Mouse (Mus musculus): Measurements from ENCODE around the gene Brox.
"Not testable (repeated sequence)": the region's sequence is repeated elsewhere in the genome, so short reads cannot be mapped to it uniquely, and the experiment has no call there.

Brox gene

DNA sequence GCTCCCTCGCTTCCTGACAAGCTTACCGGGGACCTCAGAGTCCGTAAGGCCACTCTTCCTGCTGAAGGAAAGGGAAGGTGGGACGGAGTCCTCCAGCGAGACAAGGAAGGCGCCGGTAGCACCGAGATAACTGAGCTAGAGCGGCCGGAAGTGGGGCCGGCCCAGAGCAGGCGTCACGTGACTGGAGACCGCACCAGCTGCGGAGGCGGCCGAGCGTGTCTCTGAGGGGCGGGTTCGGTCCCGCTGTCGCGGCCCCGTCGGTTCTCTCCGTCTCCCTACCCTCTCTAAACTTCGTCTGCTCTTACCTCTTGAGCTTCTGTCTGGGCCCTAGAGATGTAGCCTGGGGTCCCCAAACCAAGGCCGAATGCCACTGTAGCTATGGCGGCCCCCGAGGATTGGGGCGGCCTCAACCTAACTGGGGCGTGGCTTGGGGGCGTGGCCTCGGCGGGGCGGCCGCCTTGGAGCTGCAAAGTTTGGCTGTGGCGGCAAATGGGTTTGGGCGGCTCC, at the start of gene Brox:
Brox (minus strand) TSS at position 393 of the 507 bp plus-strand sequence.
- peak; percentile 96 for DNase-seq

GRCm38 (mm10) chr1:183345817-183346195, 48.7 kb upstream of the Brox start:
- no peak for DNase-seq

DNA sequence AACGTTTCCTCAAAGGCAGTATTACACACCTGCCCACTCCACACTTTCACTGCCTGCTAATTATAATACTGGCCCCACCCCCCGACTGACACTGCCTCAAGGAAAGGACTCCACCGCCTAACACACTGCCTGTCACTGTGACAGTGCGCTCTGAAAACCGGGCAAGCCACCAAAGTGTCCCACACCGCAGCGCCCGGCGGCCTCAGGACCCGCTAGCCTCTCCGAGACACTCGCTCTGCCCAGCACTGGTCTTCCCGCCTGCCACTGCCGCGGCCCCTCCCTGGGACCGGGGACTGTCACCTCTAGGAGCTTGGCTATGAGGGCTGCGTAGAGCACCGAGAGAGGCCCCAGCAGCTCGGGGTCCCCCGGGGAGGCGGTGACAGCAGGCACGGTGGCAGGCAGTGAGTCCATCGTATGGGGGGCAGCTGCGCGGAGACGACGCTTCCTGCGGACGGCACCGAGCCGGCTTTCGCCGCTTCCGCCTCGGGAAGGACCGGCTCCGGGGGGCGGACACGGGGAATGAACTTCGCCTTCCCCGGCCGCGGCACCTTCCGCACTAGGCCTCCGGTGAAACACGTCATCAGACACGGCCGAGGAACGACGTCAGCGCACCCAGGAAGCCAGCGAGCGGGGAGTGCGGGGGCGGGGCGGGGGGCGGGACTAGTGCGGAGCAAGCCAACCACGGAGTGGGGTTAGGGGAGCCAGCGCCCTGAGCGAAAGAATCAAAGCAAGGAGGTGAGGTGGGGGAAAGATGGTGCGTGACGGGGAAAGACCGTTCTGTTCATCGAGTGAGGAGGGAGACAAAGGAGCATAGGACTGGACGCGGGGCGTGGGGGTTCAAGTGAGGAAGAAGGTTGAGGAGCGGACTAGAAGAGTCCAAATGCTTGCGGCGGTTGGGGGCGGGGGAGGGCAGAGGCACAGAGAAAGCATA, 48.1 kb upstream of the Brox start:
- DNase-seq, result peak; percentile 96

- not testable (repeated sequence) for DNase-seq
These were observed 45.8 kb upstream of the Brox start for GRCm38 (mm10) chr1:183342902-183343301.

DNA sequence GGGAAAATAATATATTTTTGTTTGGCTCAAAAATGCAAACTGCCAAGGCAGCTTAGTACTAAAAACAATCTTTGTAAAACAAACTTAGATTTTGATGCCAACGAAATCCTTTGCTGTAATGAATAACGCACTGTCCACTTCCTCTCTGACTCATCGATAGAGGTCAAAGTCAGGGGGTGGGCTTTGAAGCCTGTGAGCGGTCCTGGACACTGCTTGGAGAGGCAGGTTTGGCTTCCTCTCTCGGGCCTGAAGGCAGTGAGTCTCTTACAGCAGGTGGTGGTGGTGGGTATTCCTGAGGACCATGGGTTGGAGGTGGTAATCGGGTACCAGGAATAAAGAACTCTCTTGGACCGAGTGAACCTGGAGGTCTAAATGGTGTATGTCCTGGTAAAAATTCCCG, 30.1 kb upstream of the Brox start:
- no peak for DNase-seq

- DNase-seq, result no peak
These were observed 27.4 kb upstream of the Brox start for GRCm38 (mm10) chr1:183324433-183324832.

DNA sequence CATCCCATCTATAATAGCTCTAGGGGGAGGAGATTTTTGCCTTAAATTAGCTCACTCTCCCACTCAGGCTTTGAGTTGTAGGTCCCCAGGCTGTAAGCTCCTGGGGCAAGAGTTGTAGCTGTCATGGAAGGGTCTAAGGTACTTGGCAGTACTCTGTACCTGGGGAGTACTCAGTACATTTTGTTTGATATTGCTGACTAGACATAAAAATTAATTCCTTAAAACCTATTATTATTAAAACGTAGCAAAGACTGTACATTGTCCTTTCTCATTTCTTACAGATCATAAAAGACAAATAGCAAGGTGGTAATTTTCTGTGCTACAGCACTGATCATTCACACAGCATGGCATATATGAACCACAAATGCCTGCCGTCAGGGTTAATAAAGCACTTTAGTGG, 26.9 kb upstream of the Brox start:
- DNase-seq, result no peak

DNA sequence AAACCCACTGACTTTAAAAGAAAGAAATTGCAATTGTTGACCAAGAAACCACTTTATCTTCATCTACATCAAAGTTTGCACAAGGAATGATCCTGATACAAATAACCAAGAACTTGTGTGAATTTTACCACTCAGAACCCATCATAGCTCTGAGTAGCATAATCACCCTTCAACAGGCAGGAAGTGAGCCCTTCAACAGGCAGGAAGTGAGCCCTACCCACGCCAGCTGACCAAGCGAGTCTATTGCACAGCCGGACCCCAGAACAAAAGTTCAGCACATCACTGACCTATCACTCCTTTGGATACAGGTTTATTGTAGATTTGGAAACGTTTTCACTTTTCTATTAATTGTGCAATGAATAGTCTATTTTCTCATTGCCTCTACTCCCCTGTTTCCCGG, 25.4 kb upstream of the Brox start:
- not testable (repeated sequence) for DNase-seq

DNA sequence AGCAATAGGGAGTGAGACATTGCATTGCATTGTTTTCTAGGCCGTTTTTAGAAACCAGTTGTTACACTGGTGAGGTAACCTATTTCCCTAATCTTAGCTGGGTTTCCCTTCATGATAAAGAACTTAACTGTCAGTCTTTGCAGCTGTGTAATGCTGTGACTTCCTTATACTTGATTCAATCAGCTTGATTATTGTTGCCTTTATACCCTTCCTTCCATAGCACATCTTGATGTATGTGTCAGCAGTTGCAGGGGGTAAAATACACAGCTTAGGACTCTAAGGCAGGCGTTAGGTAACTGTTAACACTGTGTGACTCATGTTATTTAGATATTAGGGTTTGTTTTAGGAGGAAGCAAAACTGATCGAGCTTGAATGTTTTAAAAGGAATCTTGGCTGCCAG, 23.6 kb upstream of the Brox start:
- DNase-seq, result no peak

- no peak for DNase-seq
These were observed 18.7 kb upstream of the Brox start for GRCm38 (mm10) chr1:183315783-183316182.

DNA sequence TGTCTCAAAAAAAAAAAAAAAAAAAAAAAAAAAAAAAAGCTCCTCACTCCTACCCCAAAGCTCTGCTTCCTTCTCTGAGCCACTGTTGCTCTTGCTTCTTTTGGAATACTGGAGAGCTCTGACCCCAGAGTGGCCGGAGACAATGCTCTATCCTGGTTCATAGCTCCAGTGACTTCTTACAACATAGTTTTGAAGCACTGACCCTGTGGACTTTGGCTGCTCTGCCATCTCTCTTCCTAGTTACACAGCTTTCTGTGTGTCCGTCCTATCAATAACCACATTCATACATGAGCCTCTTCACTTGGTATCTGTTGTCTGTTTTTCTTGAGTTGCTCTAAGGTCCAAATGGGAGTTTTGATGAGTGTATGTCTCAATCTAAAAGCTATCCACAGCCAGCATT, 15.0 kb upstream of the Brox start:
- no peak for DNase-seq

DNA sequence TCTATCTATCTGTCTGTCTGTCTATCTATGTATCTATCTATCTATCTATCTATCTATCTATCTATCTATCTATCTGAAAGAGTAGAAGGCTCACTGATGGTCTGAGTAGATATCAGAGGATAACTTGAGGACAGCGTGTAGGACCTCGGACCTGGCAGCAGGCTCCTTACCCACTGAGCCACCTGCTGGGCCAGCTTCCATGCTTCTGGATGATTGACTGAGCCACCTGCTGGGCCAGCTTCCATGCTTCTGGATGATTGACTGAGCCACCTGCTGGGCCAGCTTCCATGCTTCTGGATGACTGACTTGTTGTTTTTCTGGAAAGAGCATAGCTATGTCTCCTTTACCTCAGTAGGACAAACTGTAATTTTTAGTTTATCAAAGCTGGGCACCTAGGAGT, 12.5 kb upstream of the Brox start:
- DNase-seq, result not testable (repeated sequence)

DNA sequence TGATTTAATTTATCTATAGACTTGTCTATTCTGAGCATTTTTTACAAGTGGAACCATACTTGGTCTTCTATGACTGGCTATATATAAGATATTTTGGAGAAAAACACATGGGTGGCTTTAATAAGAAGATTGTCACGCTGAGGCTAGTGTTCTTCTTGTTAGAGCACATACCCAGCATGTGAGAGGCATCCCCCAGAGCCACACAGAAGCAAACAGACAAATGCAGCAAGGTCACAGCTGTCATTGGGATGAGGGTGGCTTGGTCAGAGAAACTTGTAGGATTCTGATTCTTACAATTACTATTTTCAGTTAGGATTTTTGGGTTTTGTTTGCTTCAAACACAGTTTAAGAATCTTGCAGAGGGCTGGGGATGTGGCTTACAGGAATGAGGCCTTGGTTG, 11.4 kb upstream of the Brox start:
- DNase-seq, result no peak

GRCm38 (mm10) chr1:183307555-183307954, 10.5 kb upstream of the Brox start:
- DNase-seq, result no peak

DNA sequence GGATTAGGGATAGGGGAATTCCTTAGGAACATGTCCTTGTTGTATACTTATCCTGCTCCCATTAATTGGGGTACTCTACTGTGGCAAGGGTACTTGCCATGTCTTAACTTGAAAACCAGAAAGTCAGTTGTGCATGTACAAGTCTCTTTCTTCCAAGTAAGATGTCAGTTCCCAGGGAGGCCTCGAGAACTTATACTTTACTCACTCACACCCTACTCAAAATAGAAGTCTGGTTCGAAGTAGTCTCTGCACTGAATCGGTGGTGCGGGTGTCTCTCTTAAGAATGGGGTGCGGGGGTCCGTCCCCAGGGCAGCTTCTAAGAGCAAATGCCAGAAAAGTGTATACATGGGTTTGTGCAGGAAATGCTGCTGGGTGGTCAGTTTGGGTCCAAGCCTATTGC, 2.1 kb upstream of the Brox start:
- DNase-seq, result peak; percentile 84

GRCm38 (mm10) chr1:183297886-183298489, 919 bp upstream of the Brox start:
- peak; percentile 77 for DNase-seq

- peak; percentile 76 for DNase-seq
These were observed 410 bp upstream of the Brox start for GRCm38 (mm10) chr1:183297473-183297885.

DNA sequence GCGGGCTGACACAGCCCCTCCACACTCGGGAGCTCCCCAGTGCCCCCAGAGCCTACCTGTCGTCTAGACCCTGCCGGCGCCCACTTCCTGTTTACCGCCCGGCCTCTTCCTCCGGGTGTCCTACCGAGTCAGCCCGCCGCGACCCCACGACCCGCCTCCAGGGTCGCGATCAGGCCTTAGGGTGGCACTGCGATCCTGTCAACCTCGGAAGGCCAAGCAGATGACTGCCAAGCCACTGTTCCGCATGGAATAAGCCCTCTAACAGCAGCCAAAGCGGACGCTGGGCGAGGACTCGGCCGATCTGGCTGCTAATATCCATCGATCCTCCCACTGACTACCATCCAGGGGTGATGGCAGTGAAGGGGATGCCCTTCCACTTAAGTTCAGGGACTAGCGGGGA, 604 bp downstream of the Brox start, which contains the start of gene Aida:
Aida (plus strand) TSS at position 126 of the 400 bp plus-strand sequence.
- DNase-seq, result peak; percentile 48

DNA sequence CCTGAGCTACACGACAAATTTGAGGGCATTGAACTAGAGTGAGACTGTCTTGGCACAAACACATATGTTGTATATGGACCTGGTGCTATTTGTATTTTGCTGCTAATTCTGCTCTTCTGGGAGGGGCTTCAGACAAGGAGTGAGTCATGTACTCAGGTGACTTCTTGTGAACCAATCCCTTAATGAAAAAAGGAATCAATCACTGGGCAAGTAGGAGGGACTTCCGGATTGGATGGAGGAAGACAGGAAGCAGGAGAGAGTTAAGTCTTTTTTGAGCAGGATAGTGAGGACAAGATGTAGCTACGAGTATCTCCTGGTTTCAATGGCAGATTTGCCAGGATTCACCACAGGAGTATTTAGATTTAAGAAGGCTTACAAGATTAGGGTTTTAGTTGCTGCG, 7.5 kb downstream of the Brox start:
- no peak for DNase-seq

GRCm38 (mm10) chr1:183288351-183288750, 8.7 kb downstream of the Brox start:
- DNase-seq, result no peak

GRCm38 (mm10) chr1:183275763-183276162, 21.3 kb downstream of the Brox start:
- DNase-seq, result no peak

GRCm38 (mm10) chr1:183274385-183274784, 22.7 kb downstream of the Brox start:
- no peak for DNase-seq

DNA sequence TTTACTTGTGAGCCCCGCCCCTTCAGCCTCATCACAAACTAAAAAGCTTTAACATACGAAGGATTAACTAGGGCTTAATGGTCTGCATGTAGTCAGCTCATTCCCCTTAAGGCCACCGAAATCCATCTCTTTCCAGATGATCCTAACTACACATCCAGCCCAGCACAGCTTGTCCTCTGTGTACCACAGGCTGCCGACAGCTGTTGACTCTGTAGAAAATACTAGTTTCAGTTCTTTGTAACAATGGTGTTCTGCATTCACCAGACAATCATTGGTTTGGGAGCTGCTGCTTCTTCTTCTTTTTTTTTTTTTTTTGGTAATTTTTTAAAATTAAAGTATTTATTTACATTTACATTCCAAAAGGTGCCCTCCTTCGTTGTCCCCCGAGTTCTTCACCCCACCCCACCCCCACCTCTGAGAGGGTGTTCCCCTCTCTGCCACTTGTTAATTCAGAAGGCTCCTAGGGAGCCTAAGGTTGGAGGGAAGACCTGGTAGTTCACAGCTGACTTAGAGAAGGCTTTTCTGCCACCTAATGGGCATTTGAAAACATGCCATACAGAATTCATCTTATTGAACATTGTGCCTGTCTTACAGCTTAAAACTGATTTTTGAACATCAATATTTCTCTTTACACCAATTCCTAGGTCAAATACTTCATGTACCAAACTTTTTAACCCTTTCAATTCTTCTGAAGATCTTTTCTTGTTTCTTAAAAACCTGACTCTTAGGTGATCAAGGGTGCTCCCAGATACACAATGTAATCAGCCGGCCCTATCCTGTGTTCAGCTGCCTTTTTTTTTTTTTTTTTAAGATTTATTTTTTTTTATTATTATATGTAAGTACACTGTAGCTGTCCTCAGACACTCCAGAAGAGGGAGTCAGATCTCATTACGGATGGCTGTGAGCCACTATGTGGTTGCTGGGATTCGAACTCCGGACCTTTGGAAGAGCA, 23.9 kb downstream of the Brox start:
- no peak for DNase-seq

All from liver (tissue).